Mouse (Mus musculus) gonadal fat pad, adult 2 months (tissue): ENCODE results near the gene Lfng. TPM values are rescaled to one million over a fixed set of nuclear protein-coding genes. Genes with fewer than 3 reads are reported as not detected.

Experiments used
- DNase-seq: peaks from one replicate; pipeline ENCODE4 v3.0.0-alpha.2; 2012; ENCODE audit warnings: low read depth
- polyA plus RNA-seq: library from polyadenylated mRNA; depleted of rRNA; stranded (reverse); fragments of >200 nt; gene quantifications from 2 replicates; pipeline ENCODE4 v1.2.3, GENCODE M21; 2012

Lfng gene
- polyA plus RNA-seq, 1 experiment, result 66.0 TPM

GRCm38 (mm10) chr5:140615321-140616109 lies 8.4 kb downstream of the Lfng start:
- DNase-seq, result no peak

DNA sequence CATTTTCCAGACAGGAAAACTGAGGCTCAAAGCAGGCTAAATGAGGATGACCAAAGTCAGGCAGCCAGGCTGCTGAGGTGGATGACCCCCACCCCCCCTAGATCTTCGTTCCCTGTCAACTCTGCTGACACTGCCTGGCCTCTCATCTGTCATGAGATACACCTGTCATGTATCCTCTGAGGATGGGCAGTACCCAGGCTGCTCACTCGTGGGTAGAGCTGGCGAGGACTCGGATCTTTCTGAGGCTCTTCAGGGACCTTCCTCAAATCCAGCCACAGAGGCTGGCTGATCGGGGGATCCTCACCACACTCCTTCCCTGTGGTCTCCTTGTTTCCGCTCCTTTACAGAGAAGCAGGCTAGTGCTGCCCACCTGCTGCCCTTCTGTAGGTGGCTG lies 9.0 kb downstream of the Lfng start:
- DNase-seq, result no peak

- DNase-seq, result no peak
Measured at GRCm38 (mm10) chr5:140616691-140617090, 9.6 kb downstream of the Lfng start.

DNA sequence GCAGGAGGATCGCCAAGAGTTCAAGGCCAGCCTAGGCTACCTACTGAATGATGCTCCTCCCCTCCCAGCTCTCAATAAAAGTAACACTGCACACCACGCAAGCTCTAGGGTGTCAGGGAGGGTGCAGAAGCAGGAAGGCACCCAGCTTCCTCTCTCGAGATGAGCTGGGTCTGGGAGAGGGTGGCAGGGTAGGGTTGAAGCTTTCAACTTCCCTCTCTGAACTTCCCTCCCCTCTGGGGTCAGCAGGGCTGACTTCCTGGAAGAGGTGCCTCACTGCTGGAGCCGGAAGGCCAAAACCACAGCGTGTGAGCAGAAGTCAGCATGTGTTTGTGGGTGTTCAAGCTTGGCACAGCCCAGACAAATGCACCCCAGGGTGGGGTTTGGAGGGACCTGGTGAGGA lies 10.6 kb downstream of the Lfng start:
- DNase-seq, result no peak

- DNase-seq, result no peak
Measured at GRCm38 (mm10) chr5:140619151-140619771, 12.1 kb downstream of the Lfng start.

- DNase-seq, result no peak
Measured at GRCm38 (mm10) chr5:140619895-140620736, 13.0 kb downstream of the Lfng start.

GRCm38 (mm10) chr5:140621092-140621491 lies 14.0 kb downstream of the Lfng start:
- DNase-seq, result no peak

DNA sequence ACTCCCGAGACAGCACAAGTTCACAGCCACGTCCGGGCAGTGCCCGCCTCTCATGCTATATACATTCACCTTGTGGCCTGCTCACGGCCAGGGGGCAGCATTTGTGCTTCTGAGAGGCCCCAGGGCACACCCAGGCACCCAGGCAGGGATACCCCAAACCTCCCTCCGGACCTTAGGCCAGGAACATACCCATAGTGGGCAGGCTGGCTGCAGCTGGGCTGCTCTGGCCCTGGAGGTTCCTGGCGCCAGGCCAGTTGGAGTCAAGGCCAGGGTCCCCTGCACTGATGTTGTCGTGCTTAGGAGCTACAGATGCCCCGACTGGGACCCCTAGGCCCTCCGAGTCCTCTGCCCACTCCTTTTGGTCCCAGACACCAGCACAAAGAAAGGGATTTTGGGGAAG lies 14.4 kb downstream of the Lfng start:
- no peak for DNase-seq

DNA sequence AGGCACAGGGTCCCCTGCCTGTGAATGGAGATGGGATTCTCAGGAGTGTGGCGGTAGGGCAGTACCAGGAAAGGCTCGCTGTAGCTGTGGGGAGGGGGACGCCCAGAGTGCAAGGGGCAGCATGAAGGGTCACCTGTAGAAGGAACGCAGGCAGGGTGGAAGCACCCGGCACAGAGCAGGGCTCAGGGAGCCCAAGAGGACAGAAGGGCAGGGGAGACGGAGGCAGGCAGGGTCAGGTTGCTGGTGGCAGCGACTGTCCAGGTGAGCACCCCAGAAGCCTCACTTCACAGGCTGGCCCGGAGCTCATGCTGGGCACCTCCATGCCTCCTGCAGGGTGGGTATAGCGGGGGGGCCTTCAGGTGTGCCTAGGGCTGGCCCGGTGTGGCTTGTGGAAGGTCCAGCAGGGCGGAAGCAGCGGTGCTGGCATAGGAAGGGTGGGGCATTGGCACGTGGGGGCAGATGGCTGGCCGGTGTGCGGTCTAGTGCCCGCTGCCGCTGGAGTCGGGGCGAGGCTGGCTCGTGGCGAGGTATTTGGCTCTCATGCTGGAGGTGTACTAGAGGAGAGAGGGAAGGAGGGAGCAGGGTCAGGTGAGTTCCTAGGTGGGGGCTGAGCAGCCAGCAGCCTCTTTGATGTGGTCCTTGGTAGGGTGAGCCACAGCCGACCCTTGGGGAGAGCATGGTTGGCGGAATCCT lies 16.0 kb downstream of the Lfng start:
- DNase-seq, result no peak

DNA sequence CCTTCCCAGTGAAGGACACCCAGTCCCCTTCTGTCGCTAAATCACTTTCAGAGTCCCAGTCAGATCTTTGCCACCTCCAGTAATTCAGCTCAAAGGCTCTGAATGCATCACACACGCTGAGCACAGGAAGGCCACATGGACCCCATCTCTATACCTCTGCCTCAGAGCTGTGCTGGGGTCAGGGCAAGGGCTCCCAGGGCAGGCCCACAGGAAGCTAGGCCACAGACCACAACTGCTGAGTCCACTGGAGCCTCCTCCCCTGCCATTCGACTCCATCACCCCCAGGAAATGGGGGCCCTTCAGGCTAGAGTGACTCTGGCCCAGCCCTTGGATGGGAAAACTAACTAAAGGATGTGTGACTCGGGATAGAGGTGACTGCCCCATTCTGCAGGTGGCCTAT lies 16.7 kb downstream of the Lfng start:
- DNase-seq, result no peak

GRCm38 (mm10) chr5:140624238-140624637 lies 17.1 kb downstream of the Lfng start:
- DNase-seq, result no peak

DNA sequence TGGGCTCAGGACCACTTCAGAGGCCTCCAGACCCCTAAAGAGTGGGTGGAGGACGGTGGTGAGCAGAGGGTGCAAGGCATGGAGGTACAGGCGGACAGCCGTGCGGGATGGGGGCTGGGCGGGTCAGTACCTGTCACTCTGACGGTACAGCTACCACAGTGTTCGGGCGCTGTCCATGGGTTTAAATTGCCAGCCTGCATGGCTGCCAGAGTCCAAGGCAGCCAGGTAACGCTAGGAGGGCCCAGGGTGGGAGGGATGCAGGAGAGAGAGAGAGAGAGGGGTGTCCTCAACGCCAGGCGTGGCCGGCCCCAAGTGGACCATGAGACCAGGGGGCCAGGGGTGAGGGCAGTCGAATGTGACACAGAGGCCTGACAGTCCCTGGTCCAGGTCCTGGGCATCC lies 17.8 kb downstream of the Lfng start:
- no peak for DNase-seq

DNA sequence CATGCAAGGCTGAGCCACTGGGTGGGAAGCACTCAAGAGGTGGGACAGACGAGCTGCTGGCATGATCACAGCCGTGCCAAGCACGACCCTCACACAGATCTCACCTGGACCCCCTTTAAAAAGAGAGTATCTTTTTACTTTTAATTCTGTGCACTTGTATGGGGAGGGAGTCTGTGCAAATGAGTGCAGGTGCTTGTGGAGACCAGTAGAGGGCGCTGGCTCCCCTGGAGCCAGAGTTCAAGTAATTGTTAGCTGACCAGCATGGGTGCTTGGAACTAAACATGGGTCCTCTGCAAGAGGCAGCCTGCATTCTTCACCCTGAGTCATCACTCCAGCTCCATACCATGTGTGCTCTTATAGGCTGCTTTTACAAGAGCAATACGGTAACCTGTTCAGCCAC lies 20.5 kb downstream of the Lfng start:
- DNase-seq, result no peak

- no peak for DNase-seq
Measured at GRCm38 (mm10) chr5:140628995-140629394, 21.9 kb downstream of the Lfng start.

DNA sequence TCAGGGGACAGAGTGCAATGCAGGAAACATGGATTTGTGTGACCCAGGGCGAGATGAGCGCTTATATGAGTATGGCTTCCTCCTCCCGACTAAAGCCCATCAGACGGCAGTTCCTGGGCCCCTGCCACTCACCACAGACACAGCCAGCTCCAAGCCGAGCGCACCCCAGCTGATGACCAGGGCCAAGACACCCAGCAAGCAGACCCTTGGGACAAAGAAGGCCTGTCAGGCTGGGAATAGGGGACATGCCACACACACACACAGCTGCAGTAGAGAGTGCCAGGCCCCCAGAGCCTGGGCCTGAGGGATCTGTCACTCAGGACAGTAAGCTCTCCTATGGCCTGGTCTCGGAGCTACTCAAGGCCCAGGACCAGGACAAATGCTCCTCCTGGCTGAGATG lies 26.3 kb downstream of the Lfng start:
- DNase-seq, result no peak

DNA sequence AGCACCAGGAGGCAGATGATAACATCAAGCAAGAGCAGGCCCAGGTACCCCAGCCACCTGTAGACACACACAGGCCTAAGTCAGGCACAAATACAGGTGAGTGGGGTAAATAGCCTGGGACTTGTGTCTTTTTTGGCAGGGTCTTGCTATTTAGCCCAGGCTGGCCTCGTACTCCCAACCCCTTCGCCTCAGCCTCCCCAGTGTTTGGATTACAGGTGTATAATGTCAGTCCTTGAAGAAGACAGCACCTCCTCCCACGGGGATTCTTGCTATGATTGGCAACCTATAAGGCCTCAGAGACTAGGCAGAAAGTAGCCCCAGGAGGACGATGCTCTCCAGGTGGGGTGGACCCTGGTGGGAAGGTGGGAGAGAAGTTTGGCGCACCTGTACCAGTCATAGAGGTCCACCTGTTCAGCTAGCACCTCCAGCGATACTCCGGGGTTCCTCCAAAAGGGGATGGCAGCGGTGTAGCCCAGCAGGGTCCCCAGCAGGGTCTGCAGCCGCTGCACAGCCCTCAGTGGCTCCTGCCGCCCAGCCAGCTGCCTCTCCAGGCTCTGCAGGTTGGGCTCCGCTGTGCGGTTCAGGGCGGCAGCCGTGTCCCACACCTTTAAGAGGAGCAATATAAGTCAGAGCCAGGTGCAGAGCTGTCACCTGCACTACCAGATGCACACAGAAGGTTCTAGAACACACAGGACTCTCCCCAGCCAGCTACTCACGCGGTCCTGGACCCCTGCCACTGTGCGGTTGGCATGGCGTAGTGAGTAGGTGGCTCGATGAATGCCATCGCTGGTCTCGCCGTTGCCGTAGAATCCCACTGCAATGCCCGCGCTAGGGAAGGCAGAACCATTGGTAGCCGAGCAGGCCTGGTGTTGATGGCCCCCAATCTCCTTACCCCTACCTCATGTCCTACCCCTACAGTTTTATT lies 27.9 kb downstream of the Lfng start:
- DNase-seq, result no peak

DNA sequence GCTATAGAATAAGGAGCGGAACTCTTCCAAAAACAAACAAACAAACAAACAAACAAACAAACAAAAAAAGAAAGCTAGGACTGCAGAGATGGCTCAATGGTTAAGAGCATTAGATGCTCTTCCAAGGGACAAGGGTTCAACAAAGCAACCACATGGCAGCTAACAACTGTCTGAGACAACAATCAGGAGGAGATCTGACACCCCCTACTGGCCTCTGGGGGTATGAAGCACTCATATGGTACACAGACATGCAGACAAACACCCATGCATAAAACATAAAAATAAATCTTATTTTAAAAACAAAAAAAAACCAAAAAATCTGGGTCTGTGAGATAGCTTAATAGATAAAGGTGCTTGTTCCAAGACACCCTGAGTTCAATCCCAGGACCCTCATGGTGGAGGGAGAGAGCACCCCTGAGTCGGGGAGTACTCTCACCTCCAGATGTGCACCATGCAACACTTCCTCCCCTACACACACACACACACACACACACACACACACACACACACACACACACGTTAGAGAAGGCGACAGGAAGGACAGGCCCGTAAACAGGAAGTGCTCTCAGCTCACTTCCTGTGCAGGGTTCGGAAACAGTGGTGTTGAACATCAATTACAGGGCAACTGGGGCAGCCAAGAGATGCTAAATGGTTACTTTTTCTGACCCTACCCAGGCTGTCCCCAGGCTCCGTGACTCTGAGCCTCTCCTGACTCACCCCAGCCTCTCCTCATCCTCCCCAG lies 29.4 kb downstream of the Lfng start:
- no peak for DNase-seq

- DNase-seq, result no peak
Measured at GRCm38 (mm10) chr5:140637058-140637410, 29.9 kb downstream of the Lfng start.

- no peak for DNase-seq
Measured at GRCm38 (mm10) chr5:140637989-140638388, 30.9 kb downstream of the Lfng start.

DNA sequence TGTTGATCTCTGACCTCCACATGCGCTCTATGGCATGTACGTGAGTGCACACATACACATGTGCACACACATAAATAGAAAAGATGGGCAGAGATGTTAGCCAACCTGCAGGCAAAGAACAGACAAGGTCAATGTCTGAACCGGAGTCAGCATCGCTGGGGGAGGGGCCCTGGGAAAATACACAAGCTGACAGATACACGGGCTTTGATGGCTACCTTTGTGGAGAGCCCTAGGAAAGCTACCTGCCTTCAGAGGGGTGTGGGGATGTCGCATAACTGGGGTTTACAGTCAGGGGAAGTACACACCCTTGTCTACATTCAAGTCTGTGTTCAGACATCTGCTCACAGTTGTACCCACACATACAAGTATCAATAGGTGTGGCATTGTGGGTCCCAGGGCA lies 31.4 kb downstream of the Lfng start:
- no peak for DNase-seq
